Mouse (Mus musculus): ENCODE measurements around the gene Cbl. TPM values are rescaled to one million over a fixed set of nuclear protein-coding genes. Genes with fewer than 3 reads are reported as not detected.

Cbl gene
- polyA plus RNA-seq, 1 experiment from 2014 or later, result 12.7 TPM

DNA sequence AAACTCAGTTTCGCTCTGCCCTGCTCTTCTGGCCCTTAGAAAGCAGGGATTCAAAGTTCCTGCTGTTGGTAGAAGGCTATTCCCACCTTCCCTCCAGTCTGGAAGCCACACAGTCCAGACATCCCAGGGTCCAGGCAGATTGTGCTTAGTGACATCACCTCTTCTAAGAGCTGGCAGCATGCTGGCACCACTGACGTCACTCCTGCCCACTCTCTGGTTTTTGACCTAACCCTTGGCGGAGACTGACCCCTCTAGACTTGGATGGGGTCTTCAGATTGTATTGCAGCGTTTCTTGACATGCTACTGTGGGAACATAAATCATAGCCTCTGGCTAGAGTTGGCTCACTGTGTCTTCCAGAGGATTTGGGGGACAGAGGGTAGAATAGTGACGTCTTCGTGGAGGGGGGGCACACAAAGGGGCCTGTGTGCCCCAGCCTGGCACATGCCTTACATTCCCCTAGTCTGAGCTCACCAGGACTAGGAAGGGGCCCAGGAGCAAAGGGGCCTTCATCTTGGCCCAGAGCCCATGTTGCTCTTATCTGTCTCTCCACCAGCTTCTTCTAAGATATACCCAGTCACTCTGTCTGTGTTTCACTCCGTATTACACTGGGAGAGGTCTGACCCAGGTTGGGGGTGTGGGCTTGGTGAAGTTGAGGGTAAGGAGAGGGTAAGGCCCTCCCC, 98.0 kb downstream of the Cbl start:
- peak overlapping the region; percentile 92 to 99 for H3K27ac ChIP-seq (replicated peaks in 1 of 2; ENCODE audit: control insufficient read depth in 1 of 2, insufficient read depth in 1 of 2, low read depth in 2 of 2, low read length in 2 of 2)
- H3K27me3 ChIP-seq (ENCODE audit: control insufficient read depth, insufficient read depth, low read length), result no peaks in the 10 kb centered on the region
- H3K4me2 ChIP-seq (ENCODE audit: low read length), result peak overlapping the region; percentile 88
- WGBS, result 7% methylated on average over 7 of the region's 7 CpGs
- ATAC-seq (ENCODE audit: insufficient number of reproducible peaks, insufficient read depth, low FRiP score, low read depth), result peak; percentile 37; the same call in 1 of the 2 replicates
- peaks cover 28 to 51% of the 10 kb centered on the region in 2 experiments for H3K4me1 ChIP-seq (ENCODE audit: control insufficient read depth in 2 of 2, insufficient read depth in 2 of 2, low read length in 2 of 2)
- H3K9ac ChIP-seq (ENCODE audit: low read length), result peak overlapping the region; percentile 90
- H3K36me3 ChIP-seq (ENCODE audit: control insufficient read depth, insufficient read depth, low read length), result peaks cover 48% of the 10 kb centered on the region
- H3K4me3 ChIP-seq (ENCODE audit: control insufficient read depth in 1 of 2, insufficient read depth in 1 of 2, low read depth in 1 of 2, low read length in 2 of 2), result peak overlapping the region; percentile 73 to 90
- H3K9me3 ChIP-seq (ENCODE audit: control insufficient read depth, low read length), result no peaks in the 10 kb centered on the region

GRCm38 (mm10) chr9:44134851-44135730, 98.8 kb downstream of the Cbl start:
- Histone ChIP-seq H3K9ac (ENCODE audit: low read length) (peak overlapping the region; percentile 90), H3K4me2 (ENCODE audit: low read length) (peak overlapping the region; percentile 88), H3K4me1 (ENCODE audit: control insufficient read depth in 2 of 2, insufficient read depth in 2 of 2, low read length in 2 of 2) (peaks cover 34 to 59% of the 10 kb centered on the region in 2 experiments), H3K27ac (replicated peaks in 1 of 2; ENCODE audit: control insufficient read depth in 1 of 2, insufficient read depth in 1 of 2, low read depth in 2 of 2, low read length in 2 of 2) (peak overlapping the region; percentile 92 to 99), H3K36me3 (ENCODE audit: control insufficient read depth, insufficient read depth, low read length) (peaks cover 40% of the 10 kb centered on the region), H3K27me3 (ENCODE audit: control insufficient read depth, insufficient read depth, low read length) (no peaks in the 10 kb centered on the region), H3K4me3 (ENCODE audit: control insufficient read depth in 1 of 2, insufficient read depth in 1 of 2, low read depth in 1 of 2, low read length in 2 of 2) (peak overlapping the region; percentile 73 to 90), H3K9me3 (ENCODE audit: control insufficient read depth, low read length) (no peaks in the 10 kb centered on the region)
- ATAC-seq (ENCODE audit: insufficient number of reproducible peaks, insufficient read depth, low FRiP score, low read depth), result peak; percentile 3; the same call in 1 of the 2 replicates
- WGBS, result under 1% methylated on average over 46 of the region's 49 CpGs

GRCm38 (mm10) chr9:44134101-44134850, 99.6 kb downstream of the Cbl start, which contains the start of gene Mcam:
Gene Mcam (plus strand): TSS chr9:44134469.
- H3K4me3 ChIP-seq (ENCODE audit: control insufficient read depth in 1 of 2, insufficient read depth in 1 of 2, low read depth in 1 of 2, low read length in 2 of 2), result peak within 1 kb of the TSS; percentile 73 to 90
- H3K4me1 ChIP-seq (ENCODE audit: control insufficient read depth in 2 of 2, insufficient read depth in 2 of 2, low read length in 2 of 2), result peaks cover 39 to 64% of the 10 kb centered on the region in 2 experiments
- under 1% methylated on average over 44 of the region's 55 CpGs for WGBS

GRCm38 (mm10) chr9:44133287-44133686, 100.6 kb downstream of the Cbl start:
- Histone ChIP-seq H3K4me3 (ENCODE audit: control insufficient read depth in 1 of 2, insufficient read depth in 1 of 2, low read depth in 1 of 2, low read length in 2 of 2) (peak overlapping the region; percentile 73 to 90), H3K4me1 (ENCODE audit: control insufficient read depth in 2 of 2, insufficient read depth in 2 of 2, low read length in 2 of 2) (peaks cover 42 to 56% of the 10 kb centered on the region in 2 experiments), H3K27me3 (ENCODE audit: control insufficient read depth, insufficient read depth, low read length) (no peaks in the 10 kb centered on the region), H3K27ac (replicated peaks in 1 of 2; ENCODE audit: control insufficient read depth in 1 of 2, insufficient read depth in 1 of 2, low read depth in 2 of 2, low read length in 2 of 2) (peak overlapping the region; percentile 97 to 99), H3K36me3 (ENCODE audit: control insufficient read depth, insufficient read depth, low read length) (peaks cover 22% of the 10 kb centered on the region), H3K9me3 (ENCODE audit: control insufficient read depth, low read length) (no peaks in the 10 kb centered on the region), H3K9ac (ENCODE audit: low read length) (peak overlapping the region; percentile 90), H3K4me2 (ENCODE audit: low read length) (peak overlapping the region; percentile 88)
- WGBS, result 12% methylated on average over 2 of the region's 2 CpGs
- ATAC-seq (ENCODE audit: insufficient number of reproducible peaks, insufficient read depth, low FRiP score, low read depth), result no peak

More at GRCm38 (mm10) chr9:44134101-44134850, 99.6 kb downstream of the Cbl start, which contains the start of gene Mcam:
- no peaks in the 10 kb centered on the region for H3K9me3 ChIP-seq (ENCODE audit: control insufficient read depth, low read length)
- H3K4me2 ChIP-seq (ENCODE audit: low read length), result peak within 1 kb of the TSS; percentile 88
- H3K36me3 ChIP-seq (ENCODE audit: control insufficient read depth, insufficient read depth, low read length), result peaks cover 32% of the 10 kb centered on the region
- peak; percentile 43 for ATAC-seq (ENCODE audit: insufficient number of reproducible peaks, insufficient read depth, low FRiP score, low read depth)
- peak within 1 kb of the TSS; percentile 97 to 99 for H3K27ac ChIP-seq (replicated peaks in 1 of 2; ENCODE audit: control insufficient read depth in 1 of 2, insufficient read depth in 1 of 2, low read depth in 2 of 2, low read length in 2 of 2)
- H3K27me3 ChIP-seq (ENCODE audit: control insufficient read depth, insufficient read depth, low read length), result no peaks in the 10 kb centered on the region
- peak within 1 kb of the TSS; percentile 90 for H3K9ac ChIP-seq (ENCODE audit: low read length)

DNA sequence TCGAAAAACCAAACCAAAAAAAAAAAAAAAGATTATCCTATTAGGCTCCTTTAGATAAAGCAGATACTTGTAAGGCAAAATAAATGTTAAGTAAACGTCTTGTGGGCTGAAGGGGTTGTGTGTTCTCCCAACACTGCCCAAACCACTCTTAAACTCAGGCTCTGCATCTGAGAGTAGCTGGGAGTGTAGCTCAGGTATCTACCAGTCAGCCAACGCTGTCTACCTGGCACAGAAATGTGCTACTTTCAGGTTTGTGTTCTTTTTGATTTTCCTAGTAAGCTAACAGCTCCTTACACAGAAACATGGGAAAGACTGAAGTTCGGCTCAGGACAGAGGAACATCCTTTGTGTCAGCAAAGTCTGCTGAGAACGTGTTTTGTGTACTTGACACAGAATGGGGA, 101.6 kb downstream of the Cbl start:
- Histone ChIP-seq H3K27ac (replicated peaks in 1 of 2; ENCODE audit: control insufficient read depth in 1 of 2, insufficient read depth in 1 of 2, low read depth in 2 of 2, low read length in 2 of 2) (peak overlapping the region in 1 of 2 experiments; percentile 99; a peak in 2 of 4 replicates), H3K4me2 (ENCODE audit: low read length) (peak overlapping the region; percentile 88; the same call in 1 of the 2 replicates), H3K9ac (ENCODE audit: low read length) (no peak overlapping the region), H3K4me3 (ENCODE audit: control insufficient read depth in 1 of 2, insufficient read depth in 1 of 2, low read depth in 1 of 2, low read length in 2 of 2) (no peak overlapping the region), H3K4me1 (ENCODE audit: control insufficient read depth in 2 of 2, insufficient read depth in 2 of 2, low read length in 2 of 2) (peaks cover 42 to 53% of the 10 kb centered on the region in 2 experiments), H3K36me3 (ENCODE audit: control insufficient read depth, insufficient read depth, low read length) (peaks cover 11% of the 10 kb centered on the region), H3K27me3 (ENCODE audit: control insufficient read depth, insufficient read depth, low read length) (no peaks in the 10 kb centered on the region), H3K9me3 (ENCODE audit: control insufficient read depth, low read length) (no peaks in the 10 kb centered on the region)
- no peak for ATAC-seq (ENCODE audit: insufficient number of reproducible peaks, insufficient read depth, low FRiP score, low read depth)
- WGBS, result 62% methylated on average over 5 of the region's 5 CpGs

DNA sequence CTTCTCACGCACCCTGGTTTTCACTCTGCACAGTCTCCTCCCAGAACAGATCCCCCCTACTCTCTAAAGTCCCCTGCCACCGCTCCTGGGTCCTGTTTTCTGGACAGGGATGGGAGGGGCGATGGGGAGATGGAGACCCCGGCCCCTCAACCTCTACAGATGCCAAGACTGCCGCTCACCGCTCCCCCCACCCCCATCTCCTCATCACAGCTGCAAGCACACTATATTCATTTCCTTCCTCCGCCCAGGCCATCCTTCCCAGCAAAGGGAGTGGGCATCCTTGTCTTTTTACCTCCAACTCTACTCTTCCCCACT, 102.6 kb downstream of the Cbl start:
- no peaks in the 10 kb centered on the region for H3K9me3 ChIP-seq (ENCODE audit: control insufficient read depth, low read length)
- peaks cover 37 to 49% of the 10 kb centered on the region in 2 experiments for H3K4me1 ChIP-seq (ENCODE audit: control insufficient read depth in 2 of 2, insufficient read depth in 2 of 2, low read length in 2 of 2)
- peak overlapping the region; percentile 87; the same call in 1 of the 2 replicates for H3K4me2 ChIP-seq (ENCODE audit: low read length)
- peak overlapping the region; percentile 77; the same call in 1 of the 2 replicates for H3K9ac ChIP-seq (ENCODE audit: low read length)
- H3K4me3 ChIP-seq (ENCODE audit: control insufficient read depth in 1 of 2, insufficient read depth in 1 of 2, low read depth in 1 of 2, low read length in 2 of 2), result no peak overlapping the region
- no peaks in the 10 kb centered on the region for H3K27me3 ChIP-seq (ENCODE audit: control insufficient read depth, insufficient read depth, low read length)
- no peak for ATAC-seq (ENCODE audit: insufficient number of reproducible peaks, insufficient read depth, low FRiP score, low read depth)
- H3K36me3 ChIP-seq (ENCODE audit: control insufficient read depth, insufficient read depth, low read length), result peaks cover 2% of the 10 kb centered on the region; the same call in 1 of the 2 replicates
- 47% methylated on average over 7 of the region's 7 CpGs for WGBS
- H3K27ac ChIP-seq (replicated peaks in 1 of 2; ENCODE audit: control insufficient read depth in 1 of 2, insufficient read depth in 1 of 2, low read depth in 2 of 2, low read length in 2 of 2), result peak overlapping the region; percentile 59 to 89
